Mouse (Mus musculus): ENCODE measurements at regions not wholly inside any gene's neighbourhood (a gene's known extent, or its start where the extent isn't known, plus 50 kb on each side); places are given as distances from the start of the nearest gene placed in this dataset.

DNA sequence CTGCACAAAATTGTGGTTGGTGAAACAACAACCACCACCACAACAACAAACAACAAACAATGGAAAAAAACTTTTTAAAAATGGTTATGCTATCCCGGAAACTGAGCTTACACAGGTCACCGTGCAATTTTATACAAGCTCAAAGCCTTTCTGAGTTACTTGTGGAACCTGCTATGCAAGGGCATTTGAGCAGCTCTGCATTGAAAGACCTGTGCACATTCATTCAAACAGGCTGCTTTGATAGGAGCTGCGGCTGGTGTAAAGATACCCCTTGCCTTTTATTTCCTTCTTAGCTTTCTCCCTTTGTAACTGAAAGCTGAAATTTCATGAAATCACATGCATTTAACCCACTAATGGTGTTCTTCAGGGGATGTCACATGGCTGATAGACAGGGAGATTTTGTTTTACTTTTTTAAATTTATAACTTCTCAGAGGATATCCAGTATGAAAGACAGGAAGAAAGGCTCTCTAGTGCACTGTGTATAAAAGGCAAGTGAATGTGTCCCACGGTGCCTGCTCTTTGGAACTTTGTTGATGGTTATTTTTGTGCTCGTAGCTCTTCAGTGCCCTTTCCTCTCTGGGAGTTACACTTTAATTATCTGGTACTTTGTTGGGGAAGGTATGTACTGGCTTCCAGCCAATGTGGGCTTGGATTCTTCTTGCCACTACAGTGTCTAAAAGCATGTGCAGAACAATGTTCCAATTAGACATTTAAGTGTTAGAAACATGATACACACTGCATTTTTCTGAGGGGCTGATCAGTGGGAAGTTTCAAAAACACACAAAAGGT lies 225.1 kb upstream of the Sp8 start:
- H3K27me3 ChIP-seq (ENCODE audit: control insufficient read depth in 1 of 2, insufficient read depth in 2 of 2, low read length in 2 of 2), result no peaks in the 10 kb centered on the region
- H3K27ac ChIP-seq (ENCODE audit: control insufficient read depth, low read depth, low read length), result no peak overlapping the region
- H3K4me1 ChIP-seq (ENCODE audit: control insufficient read depth in 1 of 2, insufficient read depth in 2 of 2, low read length in 2 of 2), result no peaks in the 10 kb centered on the region
- no peaks in the 10 kb centered on the region for H3K36me3 ChIP-seq (ENCODE audit: control insufficient read depth in 1 of 2, insufficient read depth in 2 of 2, low read length in 2 of 2)
- no peak for DNase-seq (ENCODE audit: low read depth, low spot score)
- H3K79me2 ChIP-seq (ENCODE audit: control insufficient read depth, insufficient read depth, low read length, poor library complexity), result no peaks in the 10 kb centered on the region
- H3K9me3 ChIP-seq (replicated peaks; ENCODE audit: insufficient read depth, low read length), result no peaks in the 10 kb centered on the region
- TF ChIP-seq ZKSCAN1 (IDR thresholded peaks at IDR 0.05; ENCODE audit: low read depth, low read length) (no peak), NRF1 (IDR thresholded peaks at IDR 0.05; ENCODE audit: insufficient read depth, low read depth, low read length, poor library complexity, severe bottlenecking) (no peak), GABPA (IDR thresholded peaks at IDR 0.05; ENCODE audit: low read depth, low read length) (no peak), USF1 (IDR thresholded peaks at IDR 0.05; ENCODE audit: low read depth, low read length) (no peak), HCFC1 (IDR thresholded peaks at IDR 0.05; ENCODE audit: low read depth, low read length) (no peak), E2F4 (IDR thresholded peaks at IDR 0.05; ENCODE audit: borderline replicate concordance, low read depth, low read length) (no peak), MYB (IDR thresholded peaks at IDR 0.05; ENCODE audit: low read depth, low read length) (no peak), CHD2 (IDR thresholded peaks at IDR 0.05; ENCODE audit: low read length) (no peak), POLR2AphosphoS2 (IDR thresholded peaks at IDR 0.05; ENCODE audit: low read length) (no peak), CTCF (IDR thresholded peaks at IDR 0.05 in 2 of 3, conservative IDR thresholded peaks at IDR 0.05 in 1 of 3; ENCODE audit: control insufficient read depth in 1 of 3, insufficient read depth in 1 of 3, low read depth in 2 of 3, low read length in 3 of 3, poor library complexity in 1 of 3, severe bottlenecking in 1 of 3) (no peak), MAZ (IDR thresholded peaks at IDR 0.05; ENCODE audit: low read depth, low read length) (no peak), MEF2A (IDR thresholded peaks at IDR 0.05; ENCODE audit: extremely low read depth, insufficient replicate concordance, low read depth, low read length, poor library complexity, severe bottlenecking) (no peak), KAT2A (conservative IDR thresholded peaks at IDR 0.05; ENCODE audit: low read depth, low read length) (no peak), ELF1 (IDR thresholded peaks at IDR 0.05; ENCODE audit: low read depth, low read length) (no peak), UBTF (IDR thresholded peaks at IDR 0.05; ENCODE audit: borderline replicate concordance, insufficient read depth, low read depth, low read length) (no peak), ZMIZ1 (IDR thresholded peaks at IDR 0.05; ENCODE audit: low read depth, low read length) (no peak)
- no peak overlapping the region for H3K4me3 ChIP-seq (ENCODE audit: control insufficient read depth in 1 of 2, insufficient read depth in 1 of 2, low read depth in 2 of 2, low read length in 2 of 2)
- H3K9ac ChIP-seq (ENCODE audit: control insufficient read depth, low read depth, low read length, poor library complexity, severe bottlenecking), result no peak overlapping the region

DNA sequence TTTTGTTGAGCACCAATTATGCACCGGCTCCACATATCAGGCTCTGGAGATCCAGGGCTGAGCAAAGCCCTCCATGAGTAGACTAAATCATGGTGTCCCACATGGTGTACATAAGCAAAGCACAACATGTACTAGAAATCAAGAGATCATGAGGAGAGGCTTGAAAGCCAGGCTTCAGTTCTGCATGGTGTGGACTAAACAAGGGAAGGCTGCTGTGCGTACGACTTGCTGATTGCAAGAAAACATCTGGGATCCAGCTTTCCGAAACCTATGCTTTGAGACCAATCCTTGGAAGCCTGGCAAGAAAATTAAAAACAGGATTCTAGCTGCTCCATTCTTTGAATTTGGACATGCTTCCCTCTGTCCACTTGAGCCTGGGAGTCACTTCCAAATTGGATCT lies 249.1 kb upstream of the Sp8 start:
- no peaks in the 10 kb centered on the region for H3K4me1 ChIP-seq (ENCODE audit: control insufficient read depth in 1 of 2, insufficient read depth in 2 of 2, low read length in 2 of 2)
- no peak for TF ChIP-seq ETS1 (IDR thresholded peaks at IDR 0.05; ENCODE audit: low read depth, low read length)
- no peak for TF ChIP-seq ZKSCAN1 (IDR thresholded peaks at IDR 0.05; ENCODE audit: low read depth, low read length)
- TF ChIP-seq SMC3 (IDR thresholded peaks at IDR 0.05; ENCODE audit: low read depth, low read length), result no peak
- TF ChIP-seq CTCF (IDR thresholded peaks at IDR 0.05 in 2 of 3, conservative IDR thresholded peaks at IDR 0.05 in 1 of 3; ENCODE audit: control insufficient read depth in 1 of 3, insufficient read depth in 1 of 3, low read depth in 2 of 3, low read length in 3 of 3, poor library complexity in 1 of 3, severe bottlenecking in 1 of 3), result no peak
- TF ChIP-seq KAT2A (conservative IDR thresholded peaks at IDR 0.05; ENCODE audit: low read depth, low read length), result no peak
- no peak for TF ChIP-seq ZMIZ1 (IDR thresholded peaks at IDR 0.05; ENCODE audit: low read depth, low read length)
- no peak for TF ChIP-seq MEF2A (IDR thresholded peaks at IDR 0.05; ENCODE audit: extremely low read depth, insufficient replicate concordance, low read depth, low read length, poor library complexity, severe bottlenecking)
- TF ChIP-seq POLR2AphosphoS2 (IDR thresholded peaks at IDR 0.05; ENCODE audit: low read length), result no peak
- TF ChIP-seq TBP (IDR thresholded peaks at IDR 0.05; ENCODE audit: low read depth, low read length), result no peak
- TF ChIP-seq MAZ (IDR thresholded peaks at IDR 0.05; ENCODE audit: low read depth, low read length), result no peak
- no peak for TF ChIP-seq NRF1 (IDR thresholded peaks at IDR 0.05; ENCODE audit: insufficient read depth, low read depth, low read length, poor library complexity, severe bottlenecking)
- no peak for TF ChIP-seq JUND (IDR thresholded peaks at IDR 0.05; ENCODE audit: low read depth, low read length)
- no peak for TF ChIP-seq MYC (IDR thresholded peaks at IDR 0.05; ENCODE audit: low read depth, low read length)
- no peak for TF ChIP-seq USF2 (IDR thresholded peaks at IDR 0.05; ENCODE audit: borderline replicate concordance in 1 of 2, insufficient read depth in 1 of 2, low read depth in 1 of 2, low read length in 2 of 2)
- TF ChIP-seq CHD1 (IDR thresholded peaks at IDR 0.05; ENCODE audit: low read depth, low read length), result no peak
- TF ChIP-seq GABPA (IDR thresholded peaks at IDR 0.05; ENCODE audit: low read depth, low read length), result no peak
- H3K27me3 ChIP-seq (ENCODE audit: control insufficient read depth in 1 of 2, insufficient read depth in 2 of 2, low read length in 2 of 2), result no peaks in the 10 kb centered on the region
- no peak overlapping the region for H3K9ac ChIP-seq (ENCODE audit: control insufficient read depth, low read depth, low read length, poor library complexity, severe bottlenecking)
- H3K9me3 ChIP-seq (replicated peaks; ENCODE audit: insufficient read depth, low read length), result no peaks in the 10 kb centered on the region
- no peak for DNase-seq (ENCODE audit: low read depth, low spot score)
- H3K36me3 ChIP-seq (ENCODE audit: control insufficient read depth in 1 of 2, insufficient read depth in 2 of 2, low read length in 2 of 2), result no peaks in the 10 kb centered on the region
- H3K4me3 ChIP-seq (ENCODE audit: control insufficient read depth in 1 of 2, insufficient read depth in 1 of 2, low read depth in 2 of 2, low read length in 2 of 2), result no peak overlapping the region
- no peaks in the 10 kb centered on the region for H3K79me2 ChIP-seq (ENCODE audit: control insufficient read depth, insufficient read depth, low read length, poor library complexity)
- no peak overlapping the region for H3K27ac ChIP-seq (ENCODE audit: control insufficient read depth, low read depth, low read length)
